Mouse (Mus musculus) brain, embryonic 14.5 days (tissue): ENCODE data around the gene Aass.
"Not testable (repeated sequence)": the region's sequence is repeated elsewhere in the genome, so short reads cannot be mapped to it uniquely, and the experiment has no call there.

Experiments
- CTCF ChIP-seq: fragments of 200-500 bp; IDR thresholded peaks from 2 replicates; pipeline ENCODE4 v1.5.1; 2012; ENCODE audit warnings: inconsistent platforms, mild to moderate bottlenecking, moderate library complexity, borderline replicate concordance; ENCODE audit not compliant: insufficient read depth, insufficient read length; ENCODE audit errors: extremely low read depth
- POLR2A ChIP-seq: fragments of 200-500 bp; IDR thresholded peaks from 2 replicates; pipeline ENCODE4 v1.6.1; 2012; ENCODE audit warnings: mild to moderate bottlenecking, inconsistent platforms, borderline replicate concordance; ENCODE audit not compliant: poor library complexity, insufficient read depth, insufficient read length, severe bottlenecking; ENCODE audit errors: extremely low read depth

DNA sequence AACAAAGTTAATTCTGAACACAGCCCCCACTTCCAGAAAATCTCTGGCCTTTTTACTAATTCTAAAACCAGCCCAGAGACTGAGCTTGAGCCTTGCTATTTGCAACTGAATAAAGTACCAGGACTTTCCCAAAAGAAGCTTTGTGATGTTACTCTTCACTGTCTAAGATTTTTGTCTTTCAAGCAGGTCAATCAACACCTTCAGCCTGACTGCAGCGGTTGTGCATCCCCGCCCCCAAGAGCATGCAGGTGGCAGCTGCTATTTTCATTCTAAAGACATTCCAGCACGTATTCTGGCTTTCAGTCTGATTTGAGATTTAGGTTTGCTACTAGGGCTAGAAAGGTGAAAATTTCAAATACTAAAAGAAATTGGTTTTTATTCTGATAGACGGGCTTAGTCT is 43.5 kb downstream of the Aass start:
- not testable (repeated sequence) for TF ChIP-seq CTCF, POLR2A
